Mouse (Mus musculus) yolk sac, embryonic 10.5 days (tissue): ENCODE measurements at regions not wholly inside any gene's neighbourhood (a gene's known extent, or its start where the extent isn't known, plus 50 kb on each side); places are given as distances from the start of the nearest gene placed in this dataset.

Source experiments
- DNase-seq: peaks from one replicate; pipeline ENCODE4 v3.0.0-alpha.2; 2017; ENCODE audit warnings: low spot score

- DNase-seq = no peak
Measured at GRCm38 (mm10) chr13:111165538-111165937, 89.3 kb upstream of the Actbl2 start.

- DNase-seq = no peak
Measured at GRCm38 (mm10) chr13:111170269-111171165, 84.3 kb upstream of the Actbl2 start.

GRCm38 (mm10) chr13:111179186-111179585 lies 75.6 kb upstream of the Actbl2 start:
- no peak for DNase-seq

GRCm38 (mm10) chr13:111183293-111183692 lies 71.5 kb upstream of the Actbl2 start:
- DNase-seq = no peak

- DNase-seq = no peak
Measured at GRCm38 (mm10) chr13:111185799-111186198, 69.0 kb upstream of the Actbl2 start.

GRCm38 (mm10) chr13:111186833-111187232 lies 68.0 kb upstream of the Actbl2 start:
- DNase-seq = no peak

GRCm38 (mm10) chr13:111193919-111194318 lies 60.9 kb upstream of the Actbl2 start:
- no peak for DNase-seq

- DNase-seq = no peak
Measured at GRCm38 (mm10) chr13:111194337-111194736, 60.5 kb upstream of the Actbl2 start.

GRCm38 (mm10) chr13:111201532-111201931 lies 53.3 kb upstream of the Actbl2 start:
- DNase-seq = no peak

- no peak for DNase-seq
Measured at GRCm38 (mm10) chr13:111204580-111205285, 50.1 kb upstream of the Actbl2 start.
